Mouse (Mus musculus) layer of hippocampus, adult 9-10 months (tissue): ENCODE data around the gene Gypa.

Experiments
- DNase-seq: peaks from one replicate; pipeline ENCODE4 v3.0.0; 2022; ENCODE audit warnings: low spot score

The Gypa gene

DNA sequence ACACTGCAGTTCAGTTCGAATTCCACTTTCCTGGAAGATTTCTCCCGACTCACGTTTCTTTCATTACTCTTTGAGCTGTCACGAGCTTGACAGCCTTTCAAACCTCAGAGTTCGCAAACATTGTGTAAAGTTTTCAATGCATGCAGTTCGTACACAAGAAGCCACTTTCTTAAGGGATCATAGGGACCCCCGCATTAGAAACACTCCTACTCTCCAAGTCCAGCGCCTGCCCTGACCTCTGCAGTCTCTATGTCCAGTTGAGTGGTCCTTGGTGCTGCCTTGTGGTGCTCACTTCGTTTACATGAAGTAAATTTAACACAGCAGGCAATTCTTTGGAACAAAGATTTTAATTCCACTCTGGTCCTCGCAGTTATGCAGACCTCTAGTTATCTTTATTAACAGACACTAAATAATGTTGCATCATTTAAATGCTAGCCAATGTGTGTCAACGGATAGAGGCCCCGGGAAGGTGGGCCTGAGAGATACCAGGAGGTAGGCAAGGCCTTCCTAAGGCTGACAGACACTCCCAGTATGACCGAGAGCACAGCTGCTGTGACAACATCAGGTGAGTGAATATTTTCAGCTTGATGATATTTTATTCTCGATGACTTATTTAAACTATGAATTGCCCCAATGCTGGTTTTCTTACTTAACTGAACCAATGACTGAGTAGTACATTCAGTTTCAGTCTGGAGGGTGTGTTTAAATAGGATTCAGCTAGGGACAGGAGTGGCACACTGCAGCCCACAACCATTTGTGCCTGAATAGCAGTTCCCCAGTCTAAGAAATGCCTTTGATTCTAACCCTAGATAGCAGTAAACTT is at the start of gene Gypa:
Gypa (plus strand) TSS at position 259 of the 823 bp plus-strand sequence.
- DNase-seq, result no peak

DNA sequence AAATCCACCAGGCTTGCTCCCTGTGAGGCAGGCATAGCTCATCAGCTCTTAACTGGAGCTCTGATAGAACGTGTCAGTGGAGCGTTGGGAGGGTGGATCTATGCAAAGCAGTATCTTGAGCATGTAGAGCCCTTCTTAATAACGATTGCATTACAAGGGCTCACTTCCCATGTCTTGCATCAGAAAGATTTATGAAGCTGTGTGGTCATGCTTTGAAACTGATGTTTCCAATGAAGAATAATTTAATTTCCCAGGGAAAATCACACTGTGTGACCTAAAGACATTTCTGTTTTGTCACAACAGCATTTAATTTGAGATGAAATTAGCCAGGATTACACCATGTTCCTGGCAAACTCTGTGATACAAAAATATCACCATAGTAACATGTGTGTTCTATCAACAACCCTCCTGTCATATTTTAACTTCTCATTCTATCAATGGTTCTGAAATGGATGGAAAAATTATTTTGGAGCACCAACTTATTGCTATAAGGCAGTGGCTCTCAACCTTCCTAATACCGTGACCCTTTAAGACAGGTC is 49.0 kb upstream of the Gypa start:
- no peak for DNase-seq

DNA sequence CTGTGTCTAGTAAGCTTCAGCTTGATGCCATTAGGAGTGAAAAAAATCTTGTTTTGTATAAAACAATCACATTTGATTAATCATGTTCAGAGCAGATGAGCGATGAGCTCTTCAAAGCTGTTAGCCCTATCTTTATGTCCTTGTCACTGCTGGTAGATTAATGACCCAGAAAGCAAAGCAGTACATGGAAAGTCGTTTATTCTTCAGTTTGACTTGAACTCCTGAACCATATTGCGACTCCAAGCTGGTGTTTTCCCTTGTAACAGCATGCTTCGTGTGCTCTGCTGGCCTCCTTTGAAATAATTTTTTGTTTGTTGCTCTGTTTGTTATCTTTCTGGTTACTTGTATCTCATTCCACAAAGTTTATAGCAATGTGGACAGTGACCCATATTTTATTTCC is 46.4 kb upstream of the Gypa start:
- DNase-seq, result no peak

DNA sequence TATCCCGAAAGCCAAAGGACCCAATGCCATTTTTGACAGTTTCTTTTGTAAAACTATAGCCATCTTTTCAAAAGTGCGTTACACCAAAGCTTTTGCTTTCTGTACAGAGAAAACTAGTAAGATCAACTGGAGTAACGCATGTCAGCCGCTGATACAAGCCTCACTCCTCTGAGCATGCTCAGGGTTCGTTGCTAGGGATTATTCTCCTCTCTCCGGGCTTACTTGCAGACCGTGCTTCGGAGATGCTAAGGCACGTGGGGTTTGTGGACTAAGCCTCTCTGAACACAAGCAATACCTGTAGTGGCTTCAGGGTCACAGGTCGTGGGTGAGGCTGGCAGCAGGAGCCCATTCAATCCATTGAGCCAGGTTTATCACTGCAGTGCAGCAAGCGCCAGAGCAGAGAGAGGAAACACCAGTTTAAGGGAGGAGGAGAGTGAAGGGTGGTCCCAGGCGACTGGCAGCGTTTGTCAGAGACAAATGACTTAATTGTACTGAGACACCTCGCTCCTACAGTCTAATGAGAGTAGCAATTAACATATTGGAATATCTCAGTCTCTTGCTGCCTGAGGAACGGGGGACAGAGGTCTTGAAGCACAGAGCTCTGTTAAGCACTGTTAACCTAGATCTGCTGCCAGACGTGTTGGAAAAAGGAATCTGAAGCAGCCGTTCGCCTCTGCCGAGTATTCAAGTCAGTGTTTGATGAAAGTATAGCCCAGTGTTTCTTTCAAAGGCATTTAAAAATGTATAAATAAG is 41.5 kb upstream of the Gypa start:
- no peak for DNase-seq

DNA sequence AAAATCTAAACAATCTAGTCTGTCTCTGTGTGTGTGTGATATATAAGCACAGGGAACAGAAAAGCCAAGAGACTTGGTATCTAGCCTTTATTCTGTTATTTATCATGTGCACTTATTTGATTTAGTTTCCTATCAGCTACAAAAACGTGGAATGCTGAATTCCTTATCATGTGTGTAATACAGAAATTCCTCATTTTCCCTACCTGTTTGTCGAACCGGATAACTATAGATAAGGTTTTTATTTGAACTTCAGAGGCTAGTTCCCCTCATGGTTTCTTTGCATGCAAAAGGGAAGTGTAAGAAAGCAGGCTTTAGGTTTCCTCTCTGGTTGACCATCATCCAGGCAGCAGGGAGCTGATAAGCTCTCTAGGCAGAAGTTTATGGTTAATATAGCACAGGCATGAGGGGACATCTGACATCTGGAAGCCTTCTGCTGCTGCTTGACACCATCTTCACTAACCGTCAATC is 30.1 kb upstream of the Gypa start:
- DNase-seq, result no peak

DNA sequence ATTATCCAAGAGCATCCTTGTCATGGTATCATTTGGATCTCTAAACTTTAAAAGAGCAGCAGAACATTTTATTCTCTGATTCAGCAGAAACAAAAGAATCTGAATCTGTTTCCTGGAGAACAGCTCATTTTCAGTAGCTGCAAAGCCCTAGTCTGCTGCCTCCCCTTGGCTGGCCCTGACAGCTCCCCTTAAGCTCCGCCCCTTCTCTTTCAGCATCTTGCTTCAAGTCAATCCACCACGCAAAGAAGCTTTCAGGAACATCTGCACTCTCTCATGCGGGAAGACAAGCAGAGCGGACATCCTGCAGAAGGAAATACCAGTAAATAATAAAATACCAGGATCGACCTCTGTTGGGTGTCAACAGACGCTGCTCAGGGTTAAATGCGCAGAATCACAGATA is 18.6 kb upstream of the Gypa start:
- no peak for DNase-seq

DNA sequence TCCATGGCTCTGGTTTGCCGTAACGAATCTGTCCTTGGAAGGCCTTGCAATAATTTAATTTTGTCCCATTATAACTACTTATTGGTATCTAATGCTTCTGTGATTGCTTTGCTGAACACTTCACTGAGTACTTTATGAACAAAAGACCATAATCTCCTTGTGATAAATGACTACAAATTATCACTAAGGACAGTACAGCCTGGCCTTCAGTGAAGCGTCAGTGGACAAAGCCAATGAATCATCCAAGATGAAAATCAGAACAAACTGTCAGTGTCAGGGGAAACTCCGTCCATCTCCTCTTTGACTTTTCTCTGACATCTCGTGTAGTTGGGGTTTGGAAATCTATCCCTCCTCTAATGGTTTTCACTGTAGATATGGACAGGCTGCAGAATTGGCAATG is 15.4 kb upstream of the Gypa start:
- no peak for DNase-seq

DNA sequence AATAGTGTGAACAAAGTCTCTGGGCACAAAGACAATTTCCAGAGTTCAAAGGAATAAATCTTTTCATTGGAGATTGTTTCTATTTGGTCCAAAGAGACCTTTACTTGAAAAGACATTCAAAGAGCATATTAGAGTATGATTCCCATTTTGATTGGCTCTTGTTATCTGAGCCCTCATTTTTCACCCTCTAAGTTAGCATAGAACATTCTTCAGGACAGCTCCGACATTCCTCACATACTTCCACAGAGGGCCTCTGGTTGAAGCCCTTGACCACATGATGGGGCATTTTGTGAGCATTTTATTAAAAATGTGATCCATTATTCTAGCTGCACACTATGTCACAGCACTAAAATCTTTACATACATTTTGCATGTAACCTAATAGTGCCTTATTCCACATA is 14.5 kb upstream of the Gypa start:
- DNase-seq, result no peak

DNA sequence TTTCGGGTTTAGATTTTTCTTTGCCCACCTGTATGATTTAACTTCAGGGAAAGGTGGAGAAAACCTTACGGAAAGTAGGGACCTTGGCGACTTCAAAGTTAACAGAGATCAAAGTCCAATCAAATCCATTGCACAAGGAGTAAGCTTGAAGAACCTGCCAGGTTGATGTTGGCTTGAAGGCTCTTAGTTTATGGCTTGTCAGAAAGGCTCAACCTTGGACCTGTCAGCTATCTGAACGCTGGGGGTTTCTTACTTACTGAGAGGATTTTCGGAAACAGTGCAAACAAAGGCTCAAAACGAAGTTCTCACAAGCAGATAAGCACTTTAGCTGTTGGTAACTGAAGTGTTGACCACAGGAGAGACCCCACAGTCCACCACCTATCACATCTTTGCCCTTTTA is 11.4 kb upstream of the Gypa start:
- no peak for DNase-seq

DNA sequence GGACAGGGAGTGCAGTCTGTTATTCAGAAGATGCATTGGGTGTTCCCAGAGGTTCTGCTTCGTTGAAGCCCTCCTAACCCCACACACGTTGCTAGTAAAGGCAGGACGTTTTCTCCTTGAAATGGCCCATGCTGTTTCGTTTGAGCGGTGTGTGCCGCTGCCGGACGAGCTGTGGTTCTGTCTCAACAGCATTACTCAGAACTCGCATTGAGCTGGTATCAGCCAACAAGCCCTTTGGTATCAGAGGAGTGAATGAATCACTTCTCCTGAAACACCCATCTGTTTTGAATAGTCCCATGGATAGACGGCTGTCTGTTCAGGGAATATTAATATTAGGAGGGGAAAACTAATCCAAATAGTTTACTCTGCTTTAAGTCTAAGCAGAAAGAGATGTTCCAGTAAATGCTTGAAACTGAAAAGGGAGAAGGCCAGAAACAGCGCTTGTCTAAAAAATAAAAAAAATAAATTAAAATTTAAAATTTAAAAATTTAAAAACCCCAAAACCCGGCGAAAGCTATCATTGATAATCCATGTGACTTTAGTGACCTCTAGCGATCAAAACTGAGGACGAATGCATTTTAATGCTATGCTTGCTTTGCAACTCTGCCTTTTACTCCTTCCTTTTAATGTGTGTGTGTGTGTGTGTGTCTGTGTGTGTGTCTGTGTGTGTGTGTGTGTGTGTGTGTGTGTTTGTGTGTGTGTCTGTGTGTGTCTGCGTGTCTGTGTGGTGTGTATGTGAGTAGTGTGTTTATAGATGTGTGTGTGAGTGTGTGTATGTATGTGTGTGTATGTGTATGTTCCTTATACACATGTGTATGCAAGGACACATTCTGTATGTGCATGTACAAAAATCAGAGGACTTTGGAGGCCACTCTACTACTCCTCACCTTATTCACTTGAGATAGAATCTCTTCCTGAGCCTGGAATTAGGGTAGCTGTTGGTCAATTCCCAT is 10.5 kb upstream of the Gypa start:
- peak; percentile 46 for DNase-seq

DNA sequence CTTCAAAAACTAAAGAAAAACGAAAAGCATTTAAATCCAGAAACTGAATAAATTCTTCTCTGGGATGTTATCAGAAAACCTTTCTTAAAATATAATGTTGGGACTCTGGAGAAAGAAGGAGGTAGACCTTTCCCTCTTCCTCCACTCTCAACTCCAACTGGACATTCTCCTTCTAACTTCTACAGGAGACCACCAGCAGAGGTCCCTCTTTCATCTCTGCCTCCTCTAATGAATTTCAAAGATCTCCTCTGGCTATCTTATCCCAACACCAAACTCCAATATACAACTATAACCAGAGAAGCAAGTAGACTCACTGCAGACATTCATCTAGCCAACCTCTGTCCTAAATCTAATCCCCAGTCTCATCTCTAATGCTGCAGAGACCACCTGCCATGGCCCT is 2.0 kb upstream of the Gypa start:
- no peak for DNase-seq

DNA sequence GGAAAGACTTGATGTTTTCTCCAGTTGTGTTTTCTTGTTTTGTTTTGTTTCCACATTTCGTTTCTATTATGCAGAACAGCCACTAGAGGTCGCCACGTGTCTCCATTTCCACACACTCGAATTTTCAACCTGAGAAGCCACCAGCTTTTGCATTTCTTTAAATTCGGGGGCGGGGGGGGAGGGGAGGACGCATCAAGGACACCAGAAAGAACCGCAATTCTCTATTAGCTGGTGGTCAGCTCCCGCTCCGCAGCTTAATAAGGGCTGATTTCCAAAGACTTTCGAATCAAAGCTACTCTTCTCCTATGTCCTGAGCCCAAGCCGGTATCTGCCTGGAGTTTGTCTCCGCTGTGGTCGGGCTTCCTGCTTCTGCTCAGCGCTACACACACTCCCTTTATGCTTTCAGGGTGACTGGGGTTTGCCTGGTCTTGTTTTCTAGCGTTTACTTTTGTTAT is 567 bp upstream of the Gypa start:
- peak; percentile 17 for DNase-seq

DNA sequence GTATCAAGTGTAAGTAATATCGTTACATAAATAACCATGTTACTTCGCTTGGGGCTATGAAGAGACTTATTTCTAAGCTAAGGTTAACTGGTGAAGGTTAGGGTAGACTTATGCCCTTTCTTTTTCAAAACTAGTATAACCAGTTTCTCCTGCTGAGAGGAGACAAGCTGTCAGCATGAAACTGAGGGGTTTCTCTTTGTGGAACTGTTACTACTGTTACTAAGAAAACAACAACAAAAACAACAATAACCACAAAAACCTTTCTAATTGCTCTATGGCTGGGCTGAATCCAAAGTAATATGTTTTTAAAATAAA is 722 bp downstream of the Gypa start:
- no peak for DNase-seq

DNA sequence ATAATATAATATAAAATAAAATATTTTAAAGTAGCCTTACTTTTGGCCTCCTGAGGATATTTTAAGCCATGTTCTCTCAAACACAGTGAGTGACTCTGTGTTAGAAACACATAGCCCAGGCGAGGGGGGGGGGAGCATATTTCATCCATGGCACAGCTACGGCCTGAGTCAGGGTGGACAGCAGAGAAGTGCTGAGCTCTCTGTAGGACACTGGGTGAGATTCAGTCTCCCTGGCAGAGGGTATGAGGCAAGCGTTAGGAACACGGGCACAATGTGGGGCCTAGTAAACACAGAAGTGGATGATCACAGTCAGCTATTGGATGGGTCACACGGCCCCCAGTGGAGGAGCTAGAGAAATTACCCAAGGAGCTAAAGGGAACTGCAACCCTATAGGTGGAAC is 1.2 kb downstream of the Gypa start:
- no peak for DNase-seq

DNA sequence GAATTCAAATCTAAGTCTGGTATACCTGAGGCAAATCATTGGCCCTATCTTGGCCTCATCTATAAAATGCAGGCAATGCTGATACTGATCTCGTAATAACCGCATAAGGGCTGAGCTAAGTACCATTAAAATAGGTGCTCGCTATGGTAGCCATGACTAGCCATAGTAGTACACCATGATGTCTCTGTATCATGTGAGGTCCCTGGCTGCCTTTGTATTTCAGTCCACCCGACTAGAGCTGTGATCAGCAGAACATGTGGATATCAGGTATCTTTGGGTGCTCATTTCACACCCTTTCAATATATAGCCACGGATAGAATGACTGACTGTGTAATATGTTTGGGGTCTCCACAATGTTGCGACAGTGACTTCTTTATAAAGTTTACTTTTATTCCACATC is 1.9 kb downstream of the Gypa start:
- DNase-seq, result no peak

DNA sequence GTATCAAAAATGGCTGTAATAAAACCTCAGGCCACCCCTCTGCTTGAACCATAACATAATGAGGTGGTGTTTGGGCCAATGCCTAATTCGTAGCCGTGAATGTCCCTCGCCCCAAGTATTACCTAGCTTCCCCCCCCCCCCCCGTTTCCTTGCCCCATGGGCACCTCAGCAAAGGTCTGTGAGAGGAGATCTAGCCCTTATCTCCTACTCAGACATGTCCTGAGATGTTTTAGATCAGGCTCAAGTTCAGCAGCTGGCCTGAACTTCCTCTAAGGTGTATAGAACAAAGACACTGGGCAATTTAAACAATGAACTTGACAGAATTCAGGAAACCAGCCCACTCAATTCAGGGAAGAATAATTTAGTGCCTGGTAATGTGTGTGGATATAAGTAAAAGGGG is 3.7 kb downstream of the Gypa start:
- no peak for DNase-seq

DNA sequence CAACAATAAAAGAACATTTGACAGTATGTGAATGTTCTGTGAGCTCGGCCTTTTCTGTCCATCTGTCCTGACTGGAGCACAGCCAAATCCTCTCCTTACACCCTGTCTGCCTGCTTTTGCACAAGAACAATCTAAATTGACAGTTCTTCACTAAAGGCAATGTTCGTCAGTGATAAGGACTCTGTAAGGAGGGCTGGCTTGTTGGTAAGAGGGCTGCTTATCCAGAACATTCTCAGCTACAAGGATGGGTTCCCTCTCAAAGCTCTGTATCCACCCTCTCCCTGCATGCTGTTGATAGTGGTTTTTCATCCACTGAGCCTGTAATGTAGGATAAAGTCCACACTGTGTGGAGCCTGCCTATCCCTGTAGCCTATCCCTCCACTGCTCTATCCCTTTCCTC is 6.7 kb downstream of the Gypa start:
- no peak for DNase-seq

DNA sequence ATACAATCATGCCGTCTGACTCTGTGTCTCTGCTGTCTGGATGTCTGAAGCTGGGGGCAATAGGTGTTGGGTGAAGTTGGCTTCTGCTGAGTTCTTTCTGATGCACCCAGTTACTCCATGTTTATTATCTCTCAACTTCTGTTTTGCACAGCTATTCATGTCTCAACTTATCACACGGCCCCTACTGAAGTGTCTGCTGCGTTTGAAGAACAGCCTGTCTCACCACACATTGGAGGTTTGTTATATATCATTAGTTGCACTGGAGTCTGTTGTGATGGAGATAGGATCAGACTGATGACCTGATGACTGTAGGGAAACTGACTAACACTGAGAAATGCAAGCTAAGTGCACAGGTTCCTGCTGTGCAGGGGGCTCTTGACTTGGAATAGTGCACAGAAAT is 7.2 kb downstream of the Gypa start:
- DNase-seq, result no peak

DNA sequence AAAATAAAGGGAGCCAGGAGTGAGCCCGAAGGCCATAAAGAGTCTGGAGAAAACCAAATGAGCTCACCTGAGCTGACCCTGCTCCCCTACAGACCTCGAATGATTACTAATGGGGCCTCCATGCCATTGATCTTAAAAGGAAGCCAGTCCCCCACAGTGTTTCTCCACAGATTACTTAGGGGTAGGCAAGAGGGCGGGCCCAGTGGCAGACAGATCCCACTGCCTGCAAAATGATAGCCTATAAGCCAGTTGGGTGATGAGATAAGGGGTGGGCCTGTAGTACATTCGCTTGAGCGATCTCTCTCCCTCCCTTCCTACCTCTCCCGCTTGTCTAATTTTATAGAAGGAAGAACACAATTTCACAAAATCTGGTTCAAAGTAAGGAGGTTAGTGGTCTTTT is 7.7 kb downstream of the Gypa start:
- no peak for DNase-seq

DNA sequence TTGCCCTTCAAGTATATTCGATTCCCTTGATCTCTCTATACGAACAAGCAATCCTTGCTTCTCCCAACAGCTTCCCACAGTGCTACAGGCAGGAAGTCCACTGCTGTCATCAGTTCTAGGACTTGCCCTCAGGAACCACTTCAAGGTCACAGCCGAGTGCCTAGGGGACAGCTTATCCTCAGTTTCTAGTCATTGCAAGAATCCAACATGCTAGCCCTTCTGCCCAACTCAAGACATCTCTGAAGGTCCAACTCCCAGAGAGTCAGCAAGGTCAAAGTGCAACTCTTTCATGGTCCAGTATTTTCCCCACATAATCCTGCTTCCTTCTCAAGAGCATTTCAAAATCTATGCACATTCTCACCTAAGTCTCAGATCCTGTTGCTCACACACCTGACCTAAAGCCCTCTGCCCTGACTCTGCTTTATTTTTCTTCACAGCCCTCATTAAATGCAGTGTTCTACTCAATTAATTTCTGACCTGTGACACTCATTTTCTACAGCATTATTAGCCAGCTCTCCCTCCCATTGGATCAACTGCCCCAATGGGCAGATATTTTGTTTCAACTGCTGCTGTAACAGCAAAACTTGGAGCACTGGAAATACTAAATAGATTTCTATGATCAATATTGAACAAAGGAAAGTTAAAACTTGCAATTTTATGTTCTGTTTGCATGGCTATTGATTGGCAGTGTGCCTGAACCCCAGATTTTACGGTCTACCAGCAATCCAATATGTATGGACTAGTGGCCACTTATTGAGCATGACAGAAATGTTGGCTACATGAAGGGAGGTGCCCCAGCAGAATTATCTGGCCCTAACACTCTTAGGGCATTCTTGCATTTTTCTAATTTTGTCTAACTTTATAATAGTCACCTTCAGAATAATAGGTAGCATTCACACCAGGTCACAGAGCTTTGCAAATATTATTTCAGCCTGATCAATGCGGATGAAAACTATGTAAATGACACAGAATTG is 33.1 kb downstream of the Gypa start:
- DNase-seq, result no peak

DNA sequence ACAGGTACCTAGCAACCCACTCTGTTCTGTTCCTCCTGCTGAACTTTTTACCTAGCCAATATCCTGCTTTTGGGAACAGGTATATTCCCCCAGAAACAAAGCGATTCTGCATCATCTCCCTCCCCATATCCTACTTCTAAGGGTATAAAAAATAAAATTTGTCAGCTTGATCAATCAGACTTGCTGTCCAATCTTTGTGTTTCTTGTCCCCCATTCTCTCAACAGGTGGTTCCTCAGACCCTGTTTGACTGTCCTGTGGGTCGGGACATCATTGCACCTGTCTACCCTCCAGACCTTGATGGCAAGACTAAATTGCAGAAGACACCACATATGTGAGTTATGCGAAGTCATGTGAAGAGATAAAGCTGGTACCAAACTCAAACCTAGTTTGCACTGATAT is 48.3 kb downstream of the Gypa start:
- DNase-seq, result no peak
